Mouse (Mus musculus) neural tube, embryonic 12.5 days (tissue): ENCODE data around the gene Tgm5. TPM values are rescaled to one million over a fixed set of nuclear protein-coding genes. Genes with fewer than 3 reads are reported as not detected.
"Not testable (repeated sequence)": the region's sequence is repeated elsewhere in the genome, so short reads cannot be mapped to it uniquely, and the experiment has no call there.

ENCODE experiments used
- ATAC-seq: fragments of 200-750 bp; cut with Nextera tagmentation; 2 replicates; pipeline ENCODE4 v1.8.0; 2017; ENCODE audit warnings: low read depth, mild to moderate bottlenecking, moderate TSS enrichment, moderate library complexity; ENCODE audit not compliant: low FRiP score
- H3K27ac ChIP-seq: fragments of 300-500 bp; sonication (generic); 2 replicates; pipeline ENCODE4 v1.5.1; 2016
- H3K27me3 ChIP-seq: fragments of 300-500 bp; sonication (generic); replicated peaks from 2 replicates; pipeline ENCODE4 v1.6.1; 2016; ENCODE audit warnings: mild to moderate bottlenecking
- H3K36me3 ChIP-seq: fragments of 300-500 bp; sonication (generic); 2 replicates; pipeline ENCODE4 v1.6.1; 2016; ENCODE audit warnings: mild to moderate bottlenecking
- H3K4me1 ChIP-seq: fragments of 300-500 bp; sonication (generic); 2 replicates; pipeline ENCODE4 v1.6.1; 2016
- H3K4me2 ChIP-seq: fragments of 300-500 bp; sonication (generic); replicated peaks from 2 replicates; pipeline ENCODE4 v1.6.1; 2016; ENCODE audit warnings: mild to moderate bottlenecking
- H3K4me3 ChIP-seq: fragments of 300-500 bp; sonication (generic); 2 replicates; pipeline ENCODE4 v1.5.1; 2016
- H3K9ac ChIP-seq: fragments of 300-500 bp; sonication (generic); 2 replicates; pipeline ENCODE4 v1.6.1; 2016; ENCODE audit warnings: mild to moderate bottlenecking
- H3K9me3 ChIP-seq: fragments of 300-500 bp; sonication (generic); 2 replicates; pipeline ENCODE4 v1.6.1; 2016; ENCODE audit warnings: mild to moderate bottlenecking
- WGBS: fragments of 180-500 bp; shearing (Covaris S2); methylation state at CpG from one replicate; pipeline ENCODE4 v1.1.7; 2016; 5-methylcytosine and 5-hydroxymethylcytosine counted together
- polyA plus RNA-seq: library from polyadenylated mRNA; unstranded; fragments of >200 nt; fragmentation: Nextera tagmentation; extraction: Ambion mirVana; gene quantifications from 2 replicates; pipeline ENCODE4 v1.2.1, GENCODE M21; 2016

Gene Tgm5
- polyA plus RNA-seq, result 0.19 and 0.39 TPM in 2 replicates

- no peak within 1 kb of the TSS for H3K4me2 ChIP-seq
- no peaks in the 10 kb centered on the region for H3K4me1 ChIP-seq
- no peak within 1 kb of the TSS for H3K9ac ChIP-seq
- H3K36me3 ChIP-seq, result no peaks in the 10 kb centered on the region
- no peaks in the 10 kb centered on the region for H3K9me3 ChIP-seq
- 58% methylated on average over 6 of the region's 6 CpGs for WGBS
- no peak for ATAC-seq
- H3K4me3 ChIP-seq, result no peak within 1 kb of the TSS
- no peak within 1 kb of the TSS for H3K27ac ChIP-seq
- no peaks in the 10 kb centered on the region for H3K27me3 ChIP-seq
Observed at GRCm38 (mm10) chr2:121085480-121086185, at the start of gene Tgm5. Gene Tgm5, minus strand, starts transcription at chr2:121085841.

GRCm38 (mm10) chr2:121132822-121133221, 47.2 kb upstream of the Tgm5 start:
- Histone ChIP-seq H3K9ac (no peak overlapping the region), H3K36me3 (peaks cover 4% of the 10 kb centered on the region; the same call in 1 of the 2 replicates), H3K4me1 (no peaks in the 10 kb centered on the region), H3K4me2 (no peak overlapping the region), H3K27me3 (no peaks in the 10 kb centered on the region), H3K9me3 (no peaks in the 10 kb centered on the region), H3K27ac (no peak overlapping the region), H3K4me3 (no peak overlapping the region)
- WGBS, result 80% methylated on average over 1 of the region's 1 CpGs
- no peak for ATAC-seq

GRCm38 (mm10) chr2:121128865-121129620, 43.4 kb upstream of the Tgm5 start:
- WGBS, result 76% methylated on average over 9 of the region's 9 CpGs
- H3K27me3 ChIP-seq, result no peaks in the 10 kb centered on the region

GRCm38 (mm10) chr2:121127536-121127935, 41.9 kb upstream of the Tgm5 start:
- Histone ChIP-seq H3K4me2 (no peak overlapping the region), H3K9ac (no peak overlapping the region), H3K27me3 (no peaks in the 10 kb centered on the region), H3K4me1 (no peaks in the 10 kb centered on the region), H3K36me3 (no peaks in the 10 kb centered on the region), H3K9me3 (no peaks in the 10 kb centered on the region), H3K27ac (no peak overlapping the region), H3K4me3 (no peak overlapping the region)
- 85% methylated on average over 1 of the region's 1 CpGs for WGBS
- no peak for ATAC-seq

More at GRCm38 (mm10) chr2:121128865-121129620, 43.4 kb upstream of the Tgm5 start:
- no peak for ATAC-seq
- H3K36me3 ChIP-seq, result no peaks in the 10 kb centered on the region
- H3K4me1 ChIP-seq, result no peaks in the 10 kb centered on the region
- H3K27ac ChIP-seq, result no peak overlapping the region
- H3K4me3 ChIP-seq, result no peak overlapping the region
- H3K4me2 ChIP-seq, result no peak overlapping the region
- H3K9me3 ChIP-seq, result no peaks in the 10 kb centered on the region
- H3K9ac ChIP-seq, result no peak overlapping the region

GRCm38 (mm10) chr2:121126302-121126701, 40.7 kb upstream of the Tgm5 start:
- H3K36me3 ChIP-seq, H3K9ac ChIP-seq, H3K4me1 ChIP-seq, H3K9me3 ChIP-seq, H3K4me2 ChIP-seq, ATAC-seq, H3K4me3 ChIP-seq, H3K27me3 ChIP-seq, H3K27ac ChIP-seq: not testable (repeated sequence)
- WGBS, result 92% methylated on average over 5 of the region's 5 CpGs

GRCm38 (mm10) chr2:121119260-121119659, 33.6 kb upstream of the Tgm5 start:
- no peaks in the 10 kb centered on the region for H3K4me1 ChIP-seq

GRCm38 (mm10) chr2:121115418-121115817, 29.8 kb upstream of the Tgm5 start:
- no peaks in the 10 kb centered on the region for H3K9me3 ChIP-seq
- H3K4me3 ChIP-seq, result no peak overlapping the region
- no peaks in the 10 kb centered on the region for H3K4me1 ChIP-seq
- H3K27me3 ChIP-seq, result no peaks in the 10 kb centered on the region
- H3K9ac ChIP-seq, result no peak overlapping the region
- 97% methylated on average over 2 of the region's 2 CpGs for WGBS
- H3K27ac ChIP-seq, result no peak overlapping the region
- no peaks in the 10 kb centered on the region for H3K36me3 ChIP-seq
- ATAC-seq, result no peak
- H3K4me2 ChIP-seq, result no peak overlapping the region

More at GRCm38 (mm10) chr2:121119260-121119659, 33.6 kb upstream of the Tgm5 start:
- Histone ChIP-seq H3K9ac (no peak overlapping the region), H3K27ac (no peak overlapping the region), H3K4me3 (no peak overlapping the region), H3K36me3 (no peaks in the 10 kb centered on the region), H3K27me3 (no peaks in the 10 kb centered on the region), H3K9me3 (no peaks in the 10 kb centered on the region), H3K4me2 (no peak overlapping the region)
- ATAC-seq, result no peak
- 86% methylated on average over 3 of the region's 3 CpGs for WGBS

- no peak for ATAC-seq
- WGBS, result 87% methylated on average over 4 of the region's 4 CpGs
- H3K9ac ChIP-seq, result no peak within 1 kb of the TSS
Observed at GRCm38 (mm10) chr2:121109695-121110094, 24.1 kb upstream of the Tgm5 start, which contains the start of gene Tgm7. Gene Tgm7, minus strand, starts transcription at chr2:121109795.

GRCm38 (mm10) chr2:121105940-121106339, 20.3 kb upstream of the Tgm5 start:
- Histone ChIP-seq H3K4me2 (no peak overlapping the region), H3K9me3 (no peaks in the 10 kb centered on the region), H3K27me3 (no peaks in the 10 kb centered on the region), H3K4me3 (no peak overlapping the region), H3K27ac (no peak overlapping the region), H3K36me3 (no peaks in the 10 kb centered on the region), H3K4me1 (no peaks in the 10 kb centered on the region), H3K9ac (no peak overlapping the region)
- no peak for ATAC-seq

More at GRCm38 (mm10) chr2:121109695-121110094, 24.1 kb upstream of the Tgm5 start, which contains the start of gene Tgm7:
- no peaks in the 10 kb centered on the region for H3K9me3 ChIP-seq
- H3K27ac ChIP-seq, result no peak within 1 kb of the TSS
- no peaks in the 10 kb centered on the region for H3K4me1 ChIP-seq
- no peaks in the 10 kb centered on the region for H3K36me3 ChIP-seq
- H3K27me3 ChIP-seq, result no peaks in the 10 kb centered on the region
- H3K4me2 ChIP-seq, result no peak within 1 kb of the TSS
- H3K4me3 ChIP-seq, result no peak within 1 kb of the TSS

- ATAC-seq, result no peak
- no peaks in the 10 kb centered on the region for H3K27me3 ChIP-seq
- H3K4me3 ChIP-seq, result no peak overlapping the region
- H3K4me1 ChIP-seq, result no peaks in the 10 kb centered on the region
- H3K4me2 ChIP-seq, result no peak overlapping the region
- 29% methylated on average over 9 of the region's 9 CpGs for WGBS
- no peaks in the 10 kb centered on the region for H3K9me3 ChIP-seq
- H3K9ac ChIP-seq, result no peak overlapping the region
- no peaks in the 10 kb centered on the region for H3K36me3 ChIP-seq
- H3K27ac ChIP-seq, result no peak overlapping the region
Observed at GRCm38 (mm10) chr2:121102051-121102450, 16.4 kb upstream of the Tgm5 start.

GRCm38 (mm10) chr2:121089751-121090150, 4.1 kb upstream of the Tgm5 start:
- no peak for ATAC-seq
- Histone ChIP-seq H3K9ac (no peak overlapping the region), H3K27ac (no peak overlapping the region), H3K9me3 (no peaks in the 10 kb centered on the region), H3K36me3 (no peaks in the 10 kb centered on the region), H3K4me3 (no peak overlapping the region), H3K4me1 (no peaks in the 10 kb centered on the region), H3K27me3 (no peaks in the 10 kb centered on the region), H3K4me2 (no peak overlapping the region)
- WGBS, result 73% methylated on average over 4 of the region's 4 CpGs

- Histone ChIP-seq H3K9ac (no peak overlapping the region), H3K4me1 (no peaks in the 10 kb centered on the region), H3K9me3 (no peaks in the 10 kb centered on the region), H3K4me3 (no peak overlapping the region), H3K4me2 (no peak overlapping the region), H3K36me3 (no peaks in the 10 kb centered on the region), H3K27ac (no peak overlapping the region), H3K27me3 (no peaks in the 10 kb centered on the region)
- 85% methylated on average over 3 of the region's 3 CpGs for WGBS
- ATAC-seq, result no peak
Observed at GRCm38 (mm10) chr2:121088507-121088906, 2.9 kb upstream of the Tgm5 start.
